Mouse (Mus musculus) G1E (cell line): ENCODE results near the gene Rhbdd1.

Experiments
- CTCF ChIP-seq: IDR thresholded peaks from 2 replicates; pipeline ENCODE4 v1.5.1; 2012; ENCODE audit warnings: low read depth, low read length, inconsistent platforms, mixed read lengths
- GATA1 ChIP-seq: IDR thresholded peaks from 2 replicates; pipeline ENCODE4 v1.6.1; 2012; ENCODE audit warnings: borderline replicate concordance, low read length, inconsistent platforms, mixed read lengths
- POLR2AphosphoS5 ChIP-seq: IDR thresholded peaks from 2 replicates; pipeline ENCODE4 v1.6.1; 2012; ENCODE audit warnings: low read depth, low read length, inconsistent platforms; ENCODE audit not compliant: insufficient replicate concordance

GRCm38 (mm10) chr1:82475821-82476220 is 159.6 kb downstream of the Rhbdd1 start:
- TF ChIP-seq CTCF, result no peak
- TF ChIP-seq POLR2AphosphoS5, result no peak
- no peak for TF ChIP-seq GATA1
